Mouse (Mus musculus): Measurements from ENCODE around the gene Gm7102. TPM values are rescaled to one million over a fixed set of nuclear protein-coding genes. Genes with fewer than 3 reads are reported as not detected.

Gm7102 gene
- not detected in 2 replicates for total RNA-seq (2012; rRNA removed)
- 1 to 10 TPM in 1 of 2 experiments, not detected in 1; 1.9 TPM for polyA plus RNA-seq (2012; ENCODE audit: insufficient read depth in 1 of 2, insufficient read length in 2 of 2, low read depth in 1 of 2, low replicate concordance in 2 of 2, missing spikeins in 1 of 2)

DNA sequence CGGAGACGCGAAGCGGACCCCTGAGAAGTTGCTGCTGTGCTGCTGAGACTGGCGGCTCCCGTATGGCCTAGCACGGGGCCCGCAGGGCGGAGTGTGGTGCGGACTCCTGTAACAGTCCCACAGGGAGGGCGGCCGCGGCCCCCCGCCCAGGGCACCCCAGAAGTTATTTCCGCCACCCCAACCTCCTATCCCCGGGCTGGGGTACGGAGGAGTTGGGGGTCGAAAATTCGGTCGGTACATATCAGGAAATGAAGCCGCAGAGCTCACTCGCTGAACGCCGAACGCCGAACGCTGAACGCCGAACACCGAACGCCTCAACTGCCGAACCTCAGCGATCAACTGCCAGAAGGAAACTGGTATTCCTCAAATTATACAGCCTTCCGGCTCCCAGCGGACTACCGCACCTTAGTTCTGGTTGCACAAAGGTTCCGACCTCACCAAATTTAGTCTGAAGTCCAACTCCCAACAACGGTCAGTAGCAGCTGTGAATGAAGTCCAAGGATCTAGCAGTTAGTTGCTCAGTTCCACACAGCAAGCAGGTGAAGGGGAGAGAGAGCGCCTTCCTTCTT lies at the start of gene Gm7102:
TSS of gene Gm7102 (minus strand) at position 554 of the 569 bp plus-strand sequence.
- DNase-seq (ENCODE audit: low read depth, low spot score): no peak
- H3K79me2 ChIP-seq (ENCODE audit: control insufficient read depth, insufficient read depth, low read length, poor library complexity): no peaks in the 10 kb centered on the region
- no peaks in the 10 kb centered on the region for H3K27me3 ChIP-seq (ENCODE audit: control insufficient read depth in 1 of 2, insufficient read depth in 2 of 2, low read length in 2 of 2)
- H3K4me3 ChIP-seq (ENCODE audit: control insufficient read depth in 1 of 2, insufficient read depth in 1 of 2, low read depth in 2 of 2, low read length in 2 of 2): no peak within 1 kb of the TSS
- H3K9ac ChIP-seq (ENCODE audit: control insufficient read depth, low read depth, low read length, poor library complexity, severe bottlenecking): no peak within 1 kb of the TSS
- H3K9me3 ChIP-seq (replicated peaks; ENCODE audit: insufficient read depth, low read length): no peaks in the 10 kb centered on the region
- no peak within 1 kb of the TSS for H3K27ac ChIP-seq (ENCODE audit: control insufficient read depth, low read depth, low read length)
- TF ChIP-seq MYC (IDR thresholded peaks at IDR 0.05; ENCODE audit: low read depth, low read length): no peak
- TF ChIP-seq ETS1 (IDR thresholded peaks at IDR 0.05; ENCODE audit: low read depth, low read length): no peak
- no peak for TF ChIP-seq MYB (IDR thresholded peaks at IDR 0.05; ENCODE audit: low read depth, low read length)
- TF ChIP-seq ELF1 (IDR thresholded peaks at IDR 0.05; ENCODE audit: low read depth, low read length): no peak
- TF ChIP-seq GABPA (IDR thresholded peaks at IDR 0.05; ENCODE audit: low read depth, low read length): no peak
- no peak for TF ChIP-seq CHD1 (IDR thresholded peaks at IDR 0.05; ENCODE audit: low read depth, low read length)
- TF ChIP-seq POLR2AphosphoS5 (IDR thresholded peaks at IDR 0.05; ENCODE audit: borderline replicate concordance, low read depth, low read length): no peak
- TF ChIP-seq BHLHE40 (IDR thresholded peaks at IDR 0.05; ENCODE audit: borderline replicate concordance, low read depth, low read length): no peak
- no peak for TF ChIP-seq SMC3 (IDR thresholded peaks at IDR 0.05; ENCODE audit: low read depth, low read length)
- TF ChIP-seq MXI1 (IDR thresholded peaks at IDR 0.05; ENCODE audit: low read depth, low read length): no peak
- TF ChIP-seq MAZ (IDR thresholded peaks at IDR 0.05; ENCODE audit: low read depth, low read length): no peak
- TF ChIP-seq ZKSCAN1 (IDR thresholded peaks at IDR 0.05; ENCODE audit: low read depth, low read length): no peak
- TF ChIP-seq CHD2 (IDR thresholded peaks at IDR 0.05; ENCODE audit: low read length): no peak
- no peak for TF ChIP-seq UBTF (IDR thresholded peaks at IDR 0.05; ENCODE audit: borderline replicate concordance, insufficient read depth, low read depth, low read length)
- H3K4me1 ChIP-seq (ENCODE audit: control insufficient read depth in 1 of 2, insufficient read depth in 2 of 2, low read length in 2 of 2): no peaks in the 10 kb centered on the region
- H3K36me3 ChIP-seq (ENCODE audit: control insufficient read depth in 1 of 2, insufficient read depth in 2 of 2, low read length in 2 of 2): 0 out of 4 replicates have a peak, but pooled peaks cover 0 to 2% of the 10 kb centered on the region in 2 experiments

DNA sequence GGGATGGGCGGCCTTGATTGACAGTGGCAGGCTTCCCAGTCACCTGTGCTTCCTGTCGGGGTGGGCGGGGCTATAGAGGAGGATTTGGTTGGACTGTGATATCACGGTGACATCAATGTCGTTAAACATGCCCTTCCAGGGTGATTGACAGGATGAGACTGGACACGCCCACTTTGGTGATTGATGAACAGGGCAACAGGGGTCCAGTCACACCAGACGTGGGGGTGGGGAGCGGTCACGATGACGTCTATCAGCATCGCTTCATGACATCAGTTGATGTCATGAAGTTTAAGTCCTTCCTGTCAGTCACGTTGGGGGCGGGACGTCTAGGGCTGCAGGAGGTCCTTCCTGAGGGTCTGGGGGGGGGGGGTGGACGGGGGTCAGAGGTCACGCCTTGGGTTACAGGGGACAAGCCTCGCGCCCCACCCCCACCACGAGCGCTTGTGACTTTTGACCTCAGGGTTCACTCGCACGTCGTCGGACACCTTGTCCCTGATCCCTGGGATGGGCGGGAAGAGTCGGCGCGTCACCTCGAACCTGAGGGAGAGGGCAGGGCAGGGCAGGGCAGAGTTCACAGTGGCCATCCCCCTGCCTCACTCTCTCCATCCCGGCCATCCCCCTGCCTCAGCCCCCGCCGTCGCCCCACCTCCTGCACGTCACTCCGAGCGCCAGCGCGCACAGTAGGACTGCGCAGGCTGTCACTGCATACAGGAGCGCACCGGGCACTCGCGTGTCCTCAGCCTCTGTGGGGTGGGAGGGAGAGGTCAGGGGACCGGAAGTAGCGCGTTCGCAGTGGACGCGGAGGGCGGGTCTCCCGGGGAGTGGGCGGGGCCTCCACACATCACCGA lies 48.8 kb upstream of the Gm7102 start:
- Histone ChIP-seq H3K9ac (ENCODE audit: control insufficient read depth, low read depth, low read length, poor library complexity, severe bottlenecking) (no peak overlapping the region), H3K9me3 (replicated peaks; ENCODE audit: insufficient read depth, low read length) (no peaks in the 10 kb centered on the region), H3K4me3 (ENCODE audit: control insufficient read depth in 1 of 2, insufficient read depth in 1 of 2, low read depth in 2 of 2, low read length in 2 of 2) (no peak overlapping the region), H3K79me2 (ENCODE audit: control insufficient read depth, insufficient read depth, low read length, poor library complexity) (no peaks in the 10 kb centered on the region), H3K27me3 (ENCODE audit: control insufficient read depth in 1 of 2, insufficient read depth in 2 of 2, low read length in 2 of 2) (no peaks in the 10 kb centered on the region), H3K4me1 (ENCODE audit: control insufficient read depth in 1 of 2, insufficient read depth in 2 of 2, low read length in 2 of 2) (no peaks in the 10 kb centered on the region), H3K36me3 (ENCODE audit: control insufficient read depth in 1 of 2, insufficient read depth in 2 of 2, low read length in 2 of 2) (no peaks in the 10 kb centered on the region), H3K27ac (ENCODE audit: control insufficient read depth, low read depth, low read length) (no peak overlapping the region)
- DNase-seq (ENCODE audit: low read depth, low spot score): no peak
- TF ChIP-seq ZKSCAN1 (IDR thresholded peaks at IDR 0.05; ENCODE audit: low read depth, low read length) (peak; percentile 79), UBTF (IDR thresholded peaks at IDR 0.05; ENCODE audit: borderline replicate concordance, insufficient read depth, low read depth, low read length) (no peak), TBP (IDR thresholded peaks at IDR 0.05; ENCODE audit: low read depth, low read length) (no peak)
